8 mouse cellular contexts compared by ENCODE assay signal in genomic region chr9:60756258-60756657, GRCm38 (mm10). TPM values are rescaled to one million over a fixed set of nuclear protein-coding genes. Genes with fewer than 3 reads are reported as not detected.
DNase-seq lines count a peak whose midpoint lies in the region; ATAC-seq lines count a peak whose summit lies in the region.

No protein-coding gene starts in this region.

- no peak for ATAC-seq in CD4-positive, CD25-positive, alpha-beta regulatory T cell, adult 4 months

- DNase-seq in CD4-positive, CD25-positive, alpha-beta regulatory T cell, adult 2 months (ENCODE audit: low read depth, low spot score) = peak; percentile 72
- peak; percentile 23 to 46 for DNase-seq in CD8-positive naive resting alpha-beta T cell, adult 2 months (ENCODE audit: low read depth in 2 of 2, low spot score in 2 of 2)
- DNase-seq in c-Kit-positive CD71-positive TER-119-negative erythroid progenitor cells, embryonic 14.5 days (ENCODE audit: low read depth) = peak; percentile 24
- DNase-seq in gastrocnemius, postnatal 25 days = peak; percentile 33
- DNase-seq in kidney, postnatal 14 days = peak; percentile 76
- DNase-seq in lung, postnatal 10 days = peak; percentile 84
- DNase-seq in spleen, postnatal 4 days (ENCODE audit: low spot score in 2 of 2) = peak; percentile 50 to 79

RNA-seq across cellular contexts. Expression of gene Uaca, which starts 38.1 kb away (rescaled TPM):
- polyA plus RNA-seq in CD4-positive, CD25-positive, alpha-beta regulatory T cell, adult 4 months (2017; shearing (Covaris generic)) = not detected
- total RNA-seq in gastrocnemius, postnatal 25 days (2021) = 100 to 1,000 TPM in 1 of 2 experiments, 10 to 100 TPM in 1; 65.4 to 107 TPM

RNA-seq across cellular contexts. Expression of gene Larp6, which starts 43.5 kb away (rescaled TPM):
- not detected for polyA plus RNA-seq in CD4-positive, CD25-positive, alpha-beta regulatory T cell, adult 4 months (2017; shearing (Covaris generic))
- 1 to 10 TPM in 1 of 2 experiments, under 1 TPM in 1; 0.83 to 1.0 TPM for total RNA-seq in gastrocnemius, postnatal 25 days (2021)

Comparison
In these comparisons a context has a peak if more than half of its experiments do, and no peak if none do; other contexts are left out.
1. DNase-seq: peak in every context shown above with its lines; median percentile 84 in lung, postnatal 10 days; 76 in kidney, postnatal 14 days; 72 in CD4-positive, CD25-positive, alpha-beta regulatory T cell, adult 2 months; 64 in spleen, postnatal 4 days; 34 in CD8-positive naive resting alpha-beta T cell, adult 2 months; 33 in gastrocnemius, postnatal 25 days; 24 in c-Kit-positive CD71-positive TER-119-negative erythroid progenitor cells, embryonic 14.5 days.